Mouse (Mus musculus): ENCODE measurements at regions not wholly inside any gene's neighbourhood (a gene's known extent, or its start where the extent isn't known, plus 50 kb on each side); places are given as distances from the start of the nearest gene placed in this dataset.

- Histone ChIP-seq H3K4me1 (ENCODE audit: insufficient read depth) (no peaks in the 10 kb centered on the region), H3K36me3 (replicated peaks; ENCODE audit: insufficient read depth, low read length) (no peaks in the 10 kb centered on the region), H3K9ac (replicated peaks) (no peak overlapping the region), H3K27me3 (ENCODE audit: insufficient read depth, low read length) (no peaks in the 10 kb centered on the region), H3K27ac (ENCODE audit: low read depth) (no peak overlapping the region), H3K4me3 (ENCODE audit: low read depth, low read length) (no peak overlapping the region), H3K9me3 (ENCODE audit: low read length) (no peaks in the 10 kb centered on the region), H3K4me2 (ENCODE audit: low read depth, low read length) (no peak overlapping the region)
- ATAC-seq (no peak), DNase-seq (no peak)
- 60% methylated on average over 2 of the region's 2 CpGs for WGBS (ENCODE audit: insufficient replicate concordance)
- TF ChIP-seq EP300 (IDR thresholded peaks at IDR 0.05; ENCODE audit: low read depth) = no peak
- TF ChIP-seq CTCF (IDR thresholded peaks at IDR 0.05; ENCODE audit: low read depth) = no peak
Measured at GRCm38 (mm10) chr5:111880268-111880667, 146.5 kb downstream of the Gm26897 start.

DNA sequence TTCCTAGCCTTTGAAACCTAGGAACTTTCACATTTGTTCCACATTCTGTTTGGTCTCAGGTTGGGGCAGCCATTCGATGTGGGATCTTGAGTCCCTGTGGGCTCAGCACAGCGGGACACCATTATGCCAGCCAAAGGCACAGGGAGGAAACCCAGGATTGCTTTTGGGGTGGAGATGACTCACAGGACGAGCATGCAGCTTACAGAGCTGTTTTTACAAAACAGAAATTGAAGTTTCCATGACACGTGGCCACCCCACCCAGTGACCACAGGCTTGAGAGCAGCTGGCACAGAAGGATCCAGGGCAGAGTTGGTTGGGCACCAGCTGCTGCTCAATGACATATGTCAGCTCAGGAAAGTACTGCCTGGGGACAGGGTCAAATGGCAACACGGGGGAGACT lies 147.8 kb downstream of the Gm26897 start:
- Histone ChIP-seq H3K9me3 (ENCODE audit: low read length) (no peaks in the 10 kb centered on the region), H3K4me1 (ENCODE audit: insufficient read depth) (no peaks in the 10 kb centered on the region), H3K4me3 (ENCODE audit: low read depth, low read length) (no peak overlapping the region), H3K4me2 (ENCODE audit: low read depth, low read length) (no peak overlapping the region), H3K36me3 (replicated peaks; ENCODE audit: insufficient read depth, low read length) (no peaks in the 10 kb centered on the region), H3K27ac (ENCODE audit: low read depth) (no peak overlapping the region), H3K9ac (replicated peaks) (no peak overlapping the region), H3K27me3 (ENCODE audit: insufficient read depth, low read length) (no peaks in the 10 kb centered on the region)
- WGBS (ENCODE audit: insufficient replicate concordance) = 37% methylated on average over 5 of the region's 5 CpGs
- TF ChIP-seq CTCF (IDR thresholded peaks at IDR 0.05; ENCODE audit: low read depth) (no peak), EP300 (IDR thresholded peaks at IDR 0.05; ENCODE audit: low read depth) (no peak)
- no peak for ATAC-seq
- no peak for DNase-seq

- H3K9me3 ChIP-seq (ENCODE audit: low read length) = no peaks in the 10 kb centered on the region
- H3K36me3 ChIP-seq (replicated peaks; ENCODE audit: insufficient read depth, low read length) = no peaks in the 10 kb centered on the region
- WGBS (ENCODE audit: insufficient replicate concordance) = 55% methylated on average over 4 of the region's 4 CpGs
- no peak for TF ChIP-seq EP300 (IDR thresholded peaks at IDR 0.05; ENCODE audit: low read depth)
- no peak for TF ChIP-seq CTCF (IDR thresholded peaks at IDR 0.05; ENCODE audit: low read depth)
- no peaks in the 10 kb centered on the region for H3K27me3 ChIP-seq (ENCODE audit: insufficient read depth, low read length)
- H3K4me1 ChIP-seq (ENCODE audit: insufficient read depth) = no peaks in the 10 kb centered on the region
- H3K4me3 ChIP-seq (ENCODE audit: low read depth, low read length) = no peak overlapping the region
- no peak overlapping the region for H3K27ac ChIP-seq (ENCODE audit: low read depth)
- DNase-seq = no peak
- H3K4me2 ChIP-seq (ENCODE audit: low read depth, low read length) = no peak overlapping the region
- ATAC-seq = no peak
- no peak overlapping the region for H3K9ac ChIP-seq (replicated peaks)
Measured at GRCm38 (mm10) chr5:111887281-111887680, 153.6 kb downstream of the Gm26897 start.

GRCm38 (mm10) chr5:111890800-111891199 lies 157.1 kb downstream of the Gm26897 start:
- H3K27me3 ChIP-seq (ENCODE audit: insufficient read depth, low read length) = no peaks in the 10 kb centered on the region; the same call in 1 of the 2 replicates
- no peak overlapping the region for H3K9ac ChIP-seq (replicated peaks)
- no peaks in the 10 kb centered on the region for H3K9me3 ChIP-seq (ENCODE audit: low read length)
- ATAC-seq (no peak), DNase-seq (no peak)
- no peaks in the 10 kb centered on the region for H3K4me1 ChIP-seq (ENCODE audit: insufficient read depth)
- no peak for TF ChIP-seq EP300 (IDR thresholded peaks at IDR 0.05; ENCODE audit: low read depth)
- H3K27ac ChIP-seq (ENCODE audit: low read depth) = no peak overlapping the region
- no peak overlapping the region for H3K4me2 ChIP-seq (ENCODE audit: low read depth, low read length)
- 66% methylated on average over 7 of the region's 7 CpGs for WGBS (ENCODE audit: insufficient replicate concordance)
- H3K36me3 ChIP-seq (replicated peaks; ENCODE audit: insufficient read depth, low read length) = no peaks in the 10 kb centered on the region
- no peak overlapping the region for H3K4me3 ChIP-seq (ENCODE audit: low read depth, low read length)

DNA sequence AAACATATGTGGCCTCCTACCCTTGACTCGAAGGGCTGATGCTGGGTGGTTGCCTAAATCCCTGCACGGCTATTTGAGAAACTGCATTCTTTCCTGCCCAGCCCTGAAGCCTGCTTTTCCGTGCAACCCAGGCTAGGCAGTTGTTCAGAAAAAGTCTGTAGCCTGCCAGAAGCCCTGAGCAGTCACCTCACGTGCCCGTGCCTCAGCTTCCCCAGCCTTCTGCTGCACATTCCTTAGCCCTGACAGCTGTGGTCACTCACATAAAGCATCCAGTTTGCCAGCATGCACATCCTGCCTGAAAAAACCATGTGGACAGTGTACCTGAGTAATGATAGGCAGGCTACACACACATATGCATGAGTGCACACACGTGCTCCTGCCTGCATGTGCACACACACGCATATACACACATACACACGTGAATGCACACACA lies 157.6 kb downstream of the Gm26897 start:
- no peak overlapping the region for H3K4me2 ChIP-seq (ENCODE audit: low read depth, low read length)
- no peaks in the 10 kb centered on the region for H3K9me3 ChIP-seq (ENCODE audit: low read length)
- no peaks in the 10 kb centered on the region for H3K4me1 ChIP-seq (ENCODE audit: insufficient read depth)
- no peak overlapping the region for H3K9ac ChIP-seq (replicated peaks)
- ATAC-seq (no peak), DNase-seq (no peak)
- WGBS (ENCODE audit: insufficient replicate concordance) = 66% methylated on average over 8 of the region's 8 CpGs
- H3K36me3 ChIP-seq (replicated peaks; ENCODE audit: insufficient read depth, low read length) = no peaks in the 10 kb centered on the region
- TF ChIP-seq CTCF (IDR thresholded peaks at IDR 0.05; ENCODE audit: low read depth) (no peak), EP300 (IDR thresholded peaks at IDR 0.05; ENCODE audit: low read depth) (no peak)
- no peaks in the 10 kb centered on the region; the same call in 1 of the 2 replicates for H3K27me3 ChIP-seq (ENCODE audit: insufficient read depth, low read length)
- H3K4me3 ChIP-seq (ENCODE audit: low read depth, low read length) = no peak overlapping the region
- no peak overlapping the region for H3K27ac ChIP-seq (ENCODE audit: low read depth)

- ATAC-seq (no peak), DNase-seq (no peak)
- Histone ChIP-seq H3K4me3 (ENCODE audit: low read depth, low read length) (no peak overlapping the region), H3K9ac (replicated peaks) (no peak overlapping the region), H3K27ac (ENCODE audit: low read depth) (no peak overlapping the region), H3K9me3 (ENCODE audit: low read length) (no peaks in the 10 kb centered on the region), H3K4me2 (ENCODE audit: low read depth, low read length) (no peak overlapping the region), H3K27me3 (ENCODE audit: insufficient read depth, low read length) (no peaks in the 10 kb centered on the region; the same call in 1 of the 2 replicates), H3K36me3 (replicated peaks; ENCODE audit: insufficient read depth, low read length) (no peaks in the 10 kb centered on the region), H3K4me1 (ENCODE audit: insufficient read depth) (no peaks in the 10 kb centered on the region)
- TF ChIP-seq EP300 (IDR thresholded peaks at IDR 0.05; ENCODE audit: low read depth) = no peak
- WGBS (ENCODE audit: insufficient replicate concordance) = 35% methylated on average over 3 of the region's 3 CpGs
Measured at GRCm38 (mm10) chr5:111892956-111893355, 159.2 kb downstream of the Gm26897 start.

GRCm38 (mm10) chr5:111893905-111894311 lies 160.2 kb downstream of the Gm26897 start:
- ATAC-seq (no peak), DNase-seq (peak; percentile 22)
- Histone ChIP-seq H3K4me3 (ENCODE audit: low read depth, low read length) (no peak overlapping the region), H3K4me2 (ENCODE audit: low read depth, low read length) (no peak overlapping the region), H3K4me1 (ENCODE audit: insufficient read depth) (no peaks in the 10 kb centered on the region), H3K9me3 (ENCODE audit: low read length) (no peaks in the 10 kb centered on the region), H3K27ac (ENCODE audit: low read depth) (no peak overlapping the region), H3K9ac (replicated peaks) (no peak overlapping the region), H3K27me3 (ENCODE audit: insufficient read depth, low read length) (no peaks in the 10 kb centered on the region; the same call in 1 of the 2 replicates), H3K36me3 (replicated peaks; ENCODE audit: insufficient read depth, low read length) (no peaks in the 10 kb centered on the region)
- WGBS (ENCODE audit: insufficient replicate concordance) = 9% methylated on average over 11 of the region's 11 CpGs
- TF ChIP-seq EP300 (IDR thresholded peaks at IDR 0.05; ENCODE audit: low read depth) (no peak), CTCF (IDR thresholded peaks at IDR 0.05; ENCODE audit: low read depth) (no peak)

Measured in liver, postnatal 0 days (tissue).